In the genomic region with DNA sequence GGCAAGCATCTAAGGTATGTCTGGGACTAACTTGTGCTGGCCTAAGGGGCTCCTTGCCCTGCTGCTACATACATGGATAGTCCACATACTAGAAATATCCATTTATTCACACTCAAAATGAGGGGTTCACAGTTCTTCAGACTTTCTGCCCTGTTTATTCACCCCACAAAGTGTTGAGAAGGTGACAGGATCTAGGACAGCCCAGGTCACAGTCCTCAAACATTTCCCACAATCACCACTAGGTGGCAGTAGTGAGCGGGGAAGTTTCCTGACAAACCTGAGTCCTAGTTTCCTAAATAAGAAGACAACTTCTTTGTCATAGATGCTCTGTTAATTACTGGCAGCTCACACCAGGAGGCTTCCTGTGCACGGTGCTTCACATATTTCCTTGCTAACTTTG, we compare ENCODE assay signal across 8 mouse cellular contexts. TPM values are rescaled to one million over a fixed set of nuclear protein-coding genes. Genes with fewer than 3 reads are reported as not detected.
DNase-seq lines count a peak whose midpoint lies in the region; ATAC-seq lines count a peak whose summit lies in the region.

No protein-coding gene starts in this region.

- no peaks in the 10 kb centered on the region for H3K4me1 ChIP-seq in midbrain, embryonic 12.5 days

- peak; percentile 56 to 71; a peak in 3 of 4 replicates for ATAC-seq in hematopoietic stem cell, adult 5-6 weeks (replicated peaks in 1 of 2; ENCODE audit: insufficient read depth in 1 of 2, low FRiP score in 2 of 2, low TSS enrichment in 1 of 2, low read depth in 1 of 2, poor library complexity in 2 of 2, severe bottlenecking in 2 of 2)
- 0 out of 2 replicates have a peak, but pooled peaks have one; percentile 38 for ATAC-seq in midbrain, embryonic 12.5 days (ENCODE audit: low FRiP score, low read depth)

- no peak overlapping the region for H3K4me3 ChIP-seq in midbrain, embryonic 12.5 days

- no peak overlapping the region for H3K9ac ChIP-seq in midbrain, embryonic 12.5 days (replicated peaks)

- 2% methylated on average over 2 of the region's 2 CpGs for WGBS in midbrain, embryonic 12.5 days

- peak; percentile 63 for DNase-seq in heart, adult 8-10 months (ENCODE audit: low spot score)
- no peak for DNase-seq in heart, postnatal 25 days (ENCODE audit: low spot score)
- DNase-seq in ZHBTc4 (ENCODE audit: low read depth, low spot score) = peak; percentile 72
- peak; percentile 67 for DNase-seq in embryo, embryonic 11 days
- peak; percentile 34 to 65 for DNase-seq in left cerebral cortex, postnatal 14 days (ENCODE audit: low spot score in 2 of 2)
- DNase-seq in spleen, postnatal 10 days (ENCODE audit: low spot score in 2 of 2) = peak; percentile 44 to 63

- no peaks in the 10 kb centered on the region for H3K9me3 ChIP-seq in midbrain, embryonic 12.5 days

- intact Hi-C loops in heart, postnatal 25 days (cut with DNase I) = loop anchor here (1.0 to 5.0 kb wide), 2 partner anchors 76 to 471 kb away; no protein-coding TSS in a partner anchor
- intact Hi-C loops in left cerebral cortex, postnatal 14 days (cut with DNase I) = loop anchor here (1.0 kb wide), 1 partner anchor 76 kb away; no protein-coding TSS in a partner anchor

- H3K36me3 ChIP-seq in midbrain, embryonic 12.5 days = no peaks in the 10 kb centered on the region

- no peak overlapping the region for H3K4me2 ChIP-seq in midbrain, embryonic 12.5 days (replicated peaks)

- peaks cover 12% of the 10 kb centered on the region for H3K27me3 ChIP-seq in midbrain, embryonic 12.5 days

- no peak overlapping the region for H3K27ac ChIP-seq in midbrain, embryonic 12.5 days (replicated peaks)

RNA-seq across cellular contexts. Expression of a gene that starts 15.9 kb away (rescaled TPM):
- 1 to 10 TPM in 3 of 4 experiments, under 1 TPM in 1; 0.75 to 1.9 (median 1.2) TPM for total RNA-seq in heart, adult 8-10 months (2022)
- total RNA-seq in heart, postnatal 25 days (2021) = 1 to 10 TPM; 1.2 TPM
- total RNA-seq in hematopoietic stem cell, adult 5-6 weeks (2017) = not detected in 2 replicates
- total RNA-seq in left cerebral cortex, postnatal 14 days (2021) = 1 to 10 TPM; 3.7 to 4.9 TPM
- polyA plus RNA-seq in midbrain, embryonic 12.5 days (2016; fragmentation: Nextera tagmentation; extraction: Ambion mirVana) = 9.6 and 11.2 TPM in 2 replicates
